Mouse (Mus musculus): Measurements from ENCODE around the gene Fyn. TPM values are rescaled to one million over a fixed set of nuclear protein-coding genes. Genes with fewer than 3 reads are reported as not detected.

The Fyn gene
- polyA plus RNA-seq, 1 experiment from 2014 or later = 24.3 TPM

- Histone ChIP-seq H3K4me1 (peaks cover 40% of the 10 kb centered on the region), H3K36me3 (0 out of 2 replicates have a peak, but pooled peaks cover 4% of the 10 kb centered on the region), H3K27ac (replicated peaks) (no peak overlapping the region), H3K9me3 (replicated peaks) (peaks cover 15% of the 10 kb centered on the region), H3K27me3 (ENCODE audit: low read depth, poor library complexity, severe bottlenecking) (peaks cover 58% of the 10 kb centered on the region), H3K4me3 (no peak overlapping the region)
- DNase-seq (ENCODE audit: low spot score) = no peak
- 86% methylated on average over 19 of the region's 19 CpGs for WGBS
Measured at GRCm38 (mm10) chr10:39589765-39590546, 221.3 kb downstream of the Fyn start.

- peaks cover 40% of the 10 kb centered on the region for H3K4me1 ChIP-seq
- H3K4me3 ChIP-seq = no peak overlapping the region
- H3K9me3 ChIP-seq (replicated peaks) = peaks cover 15% of the 10 kb centered on the region
- WGBS = 92% methylated on average over 10 of the region's 10 CpGs
- no peak overlapping the region for H3K27ac ChIP-seq (replicated peaks)
- no peak for DNase-seq (ENCODE audit: low spot score)
- H3K36me3 ChIP-seq = 0 out of 2 replicates have a peak, but pooled peaks cover 4% of the 10 kb centered on the region
- peaks cover 58% of the 10 kb centered on the region for H3K27me3 ChIP-seq (ENCODE audit: low read depth, poor library complexity, severe bottlenecking)
Measured at GRCm38 (mm10) chr10:39590629-39591028, 222.0 kb downstream of the Fyn start.

GRCm38 (mm10) chr10:39592501-39592900 is 223.8 kb downstream of the Fyn start:
- H3K27me3 ChIP-seq (ENCODE audit: low read depth, poor library complexity, severe bottlenecking) = peaks cover 70% of the 10 kb centered on the region
- no peak overlapping the region for H3K4me3 ChIP-seq
- H3K4me1 ChIP-seq = peaks cover 42% of the 10 kb centered on the region
- WGBS = 38% methylated on average over 4 of the region's 4 CpGs
- DNase-seq (ENCODE audit: low spot score) = peak; percentile 21
- H3K27ac ChIP-seq (replicated peaks) = no peak overlapping the region
- 0 out of 2 replicates have a peak, but pooled peaks cover 4% of the 10 kb centered on the region for H3K36me3 ChIP-seq
- H3K9me3 ChIP-seq (replicated peaks) = peaks cover 15% of the 10 kb centered on the region

GRCm38 (mm10) chr10:39594716-39595115 is 226.1 kb downstream of the Fyn start:
- DNase-seq (ENCODE audit: low spot score) = no peak
- 75% methylated on average over 1 of the region's 1 CpGs for WGBS
- peaks cover 28% of the 10 kb centered on the region for H3K4me1 ChIP-seq
- H3K9me3 ChIP-seq (replicated peaks) = peaks cover 15% of the 10 kb centered on the region
- H3K27me3 ChIP-seq (ENCODE audit: low read depth, poor library complexity, severe bottlenecking) = peaks cover 57% of the 10 kb centered on the region
- no peak overlapping the region for H3K27ac ChIP-seq (replicated peaks)
- 0 out of 2 replicates have a peak, but pooled peaks cover 4% of the 10 kb centered on the region for H3K36me3 ChIP-seq
- no peak overlapping the region for H3K4me3 ChIP-seq

- WGBS = 86% methylated on average over 3 of the region's 3 CpGs
Measured at GRCm38 (mm10) chr10:39595862-39596261, 227.2 kb downstream of the Fyn start.

GRCm38 (mm10) chr10:39597116-39597791 is 228.6 kb downstream of the Fyn start:
- Histone ChIP-seq H3K36me3 (0 out of 2 replicates have a peak, but pooled peaks cover 4% of the 10 kb centered on the region), H3K4me3 (no peak overlapping the region), H3K4me1 (peaks cover 19% of the 10 kb centered on the region), H3K27ac (replicated peaks) (no peak overlapping the region), H3K9me3 (replicated peaks) (peaks cover 15% of the 10 kb centered on the region), H3K27me3 (ENCODE audit: low read depth, poor library complexity, severe bottlenecking) (peaks cover 37% of the 10 kb centered on the region)
- WGBS = 59% methylated on average over 9 of the region's 9 CpGs
- DNase-seq (ENCODE audit: low spot score) = no peak

More at GRCm38 (mm10) chr10:39595862-39596261, 227.2 kb downstream of the Fyn start:
- Histone ChIP-seq H3K27me3 (ENCODE audit: low read depth, poor library complexity, severe bottlenecking) (peaks cover 46% of the 10 kb centered on the region), H3K4me1 (peaks cover 22% of the 10 kb centered on the region), H3K4me3 (no peak overlapping the region), H3K27ac (replicated peaks) (no peak overlapping the region), H3K36me3 (0 out of 2 replicates have a peak, but pooled peaks cover 4% of the 10 kb centered on the region), H3K9me3 (replicated peaks) (peaks cover 15% of the 10 kb centered on the region)
- DNase-seq (ENCODE audit: low spot score) = no peak

GRCm38 (mm10) chr10:39597792-39598183 is 229.1 kb downstream of the Fyn start:
- 0 out of 2 replicates have a peak, but pooled peaks cover 4% of the 10 kb centered on the region for H3K36me3 ChIP-seq
- 66% methylated on average over 3 of the region's 3 CpGs for WGBS
- H3K4me1 ChIP-seq = peaks cover 14% of the 10 kb centered on the region
- H3K27ac ChIP-seq (replicated peaks) = no peak overlapping the region
- no peak for DNase-seq (ENCODE audit: low spot score)
- no peak overlapping the region for H3K4me3 ChIP-seq
- peaks cover 15% of the 10 kb centered on the region for H3K9me3 ChIP-seq (replicated peaks)
- H3K27me3 ChIP-seq (ENCODE audit: low read depth, poor library complexity, severe bottlenecking) = peaks cover 37% of the 10 kb centered on the region

- peaks cover 3% of the 10 kb centered on the region; the same call in 1 of the 2 replicates for H3K9me3 ChIP-seq (replicated peaks)
- 90% methylated on average over 4 of the region's 4 CpGs for WGBS
- DNase-seq (ENCODE audit: low spot score) = no peak
Measured at GRCm38 (mm10) chr10:39599601-39600000, 230.9 kb downstream of the Fyn start.

GRCm38 (mm10) chr10:39600115-39600514 is 231.5 kb downstream of the Fyn start:
- peaks cover 24% of the 10 kb centered on the region for H3K27me3 ChIP-seq (ENCODE audit: low read depth, poor library complexity, severe bottlenecking)
- H3K36me3 ChIP-seq = no peaks in the 10 kb centered on the region
- peaks cover 11% of the 10 kb centered on the region for H3K4me1 ChIP-seq
- H3K4me3 ChIP-seq = no peak overlapping the region
- H3K27ac ChIP-seq (replicated peaks) = no peak overlapping the region
- H3K9me3 ChIP-seq (replicated peaks) = peaks cover 8% of the 10 kb centered on the region; the same call in 1 of the 2 replicates
- WGBS = 81% methylated on average over 1 of the region's 1 CpGs
- no peak for DNase-seq (ENCODE audit: low spot score)

More at GRCm38 (mm10) chr10:39599601-39600000, 230.9 kb downstream of the Fyn start:
- H3K4me1 ChIP-seq = peaks cover 11% of the 10 kb centered on the region
- no peak overlapping the region for H3K4me3 ChIP-seq
- H3K36me3 ChIP-seq = no peaks in the 10 kb centered on the region
- H3K27me3 ChIP-seq (ENCODE audit: low read depth, poor library complexity, severe bottlenecking) = peaks cover 26% of the 10 kb centered on the region
- H3K27ac ChIP-seq (replicated peaks) = no peak overlapping the region

GRCm38 (mm10) chr10:39601068-39601467 is 232.4 kb downstream of the Fyn start:
- Histone ChIP-seq H3K27ac (replicated peaks) (no peak overlapping the region), H3K4me1 (peaks cover 11% of the 10 kb centered on the region), H3K4me3 (no peak overlapping the region), H3K36me3 (no peaks in the 10 kb centered on the region), H3K9me3 (replicated peaks) (peaks cover 10% of the 10 kb centered on the region; the same call in 1 of the 2 replicates), H3K27me3 (ENCODE audit: low read depth, poor library complexity, severe bottlenecking) (peaks cover 19% of the 10 kb centered on the region)
- DNase-seq (ENCODE audit: low spot score) = no peak
- 92% methylated on average over 5 of the region's 5 CpGs for WGBS

GRCm38 (mm10) chr10:39606434-39606833 is 237.8 kb downstream of the Fyn start:
- H3K4me1 ChIP-seq = no peaks in the 10 kb centered on the region
- H3K4me3 ChIP-seq = no peak overlapping the region
- WGBS = 92% methylated on average over 1 of the region's 1 CpGs
- H3K27me3 ChIP-seq (ENCODE audit: low read depth, poor library complexity, severe bottlenecking) = no peaks in the 10 kb centered on the region
- peaks cover 15% of the 10 kb centered on the region for H3K9me3 ChIP-seq (replicated peaks)
- H3K36me3 ChIP-seq = no peaks in the 10 kb centered on the region
- DNase-seq (ENCODE audit: low spot score) = no peak
- H3K27ac ChIP-seq (replicated peaks) = no peak overlapping the region

- DNase-seq (ENCODE audit: low spot score) = no peak
- Histone ChIP-seq H3K4me1 (peaks cover 33% of the 10 kb centered on the region), H3K36me3 (no peaks in the 10 kb centered on the region), H3K4me3 (no peak overlapping the region), H3K27me3 (ENCODE audit: low read depth, poor library complexity, severe bottlenecking) (0 out of 2 replicates have a peak, but pooled peaks cover 3% of the 10 kb centered on the region), H3K9me3 (replicated peaks) (peaks cover 6% of the 10 kb centered on the region; the same call in 1 of the 2 replicates), H3K27ac (replicated peaks) (no peak overlapping the region)
- WGBS = 80% methylated on average over 3 of the region's 3 CpGs
Measured at GRCm38 (mm10) chr10:39611234-39611633, 242.6 kb downstream of the Fyn start.
